Mouse (Mus musculus): Measurements from ENCODE around the gene Hdac9. TPM values are rescaled to one million over a fixed set of nuclear protein-coding genes. Genes with fewer than 3 reads are reported as not detected.
A peak's percentile ranks its signal among the peaks of the same experiment; 100 is the strongest.

Hdac9 gene
- total RNA-seq, 2 experiments from 2014 or later: 15.8 to 16.0 TPM

GRCm38 (mm10) chr12:34594167-34594793 is 322.6 kb downstream of the Hdac9 start:
- no peak for DNase-seq

GRCm38 (mm10) chr12:34587171-34587570 is 329.7 kb downstream of the Hdac9 start:
- no peak for DNase-seq

GRCm38 (mm10) chr12:34582522-34582921 is 334.4 kb downstream of the Hdac9 start:
- DNase-seq: no peak

GRCm38 (mm10) chr12:34579220-34579619 is 337.7 kb downstream of the Hdac9 start:
- peak; percentile 2 to 4 for DNase-seq

- DNase-seq: no peak
Observed at GRCm38 (mm10) chr12:34571069-34571468, 345.8 kb downstream of the Hdac9 start.

- DNase-seq: no peak
Observed at GRCm38 (mm10) chr12:34569472-34569871, 347.4 kb downstream of the Hdac9 start.

GRCm38 (mm10) chr12:34569052-34569451 is 347.8 kb downstream of the Hdac9 start:
- no peak for DNase-seq

- no peak for DNase-seq
Observed at GRCm38 (mm10) chr12:34562331-34562730, 354.6 kb downstream of the Hdac9 start.

- no peak for DNase-seq
Observed at GRCm38 (mm10) chr12:34559001-34559400, 357.9 kb downstream of the Hdac9 start.

- no peak for DNase-seq
Observed at GRCm38 (mm10) chr12:34554803-34555202, 362.1 kb downstream of the Hdac9 start.

GRCm38 (mm10) chr12:34550268-34550667 is 366.6 kb downstream of the Hdac9 start:
- no peak for DNase-seq

- DNase-seq: peak in 1 of 2 experiments; percentile 42
Observed at GRCm38 (mm10) chr12:34529165-34529545, 387.7 kb downstream of the Hdac9 start.

- DNase-seq: peak; percentile 60 to 77
Observed at GRCm38 (mm10) chr12:34528201-34529164, 388.4 kb downstream of the Hdac9 start.

- no peak for DNase-seq
Observed at GRCm38 (mm10) chr12:34527761-34528160, 389.1 kb downstream of the Hdac9 start.

- no peak for DNase-seq
Observed at GRCm38 (mm10) chr12:34521468-34521867, 395.4 kb downstream of the Hdac9 start.

GRCm38 (mm10) chr12:34516769-34517562 is 399.9 kb downstream of the Hdac9 start:
- DNase-seq: no peak

- no peak for DNase-seq
Observed at GRCm38 (mm10) chr12:34506345-34506744, 410.6 kb downstream of the Hdac9 start.

GRCm38 (mm10) chr12:34498751-34499626 is 417.9 kb downstream of the Hdac9 start:
- DNase-seq: peak; percentile 25 to 43

GRCm38 (mm10) chr12:34498331-34498730 is 418.6 kb downstream of the Hdac9 start:
- DNase-seq: no peak

- DNase-seq: no peak
Observed at GRCm38 (mm10) chr12:34497702-34498101, 419.2 kb downstream of the Hdac9 start.

GRCm38 (mm10) chr12:34495940-34496339 is 421.0 kb downstream of the Hdac9 start:
- no peak for DNase-seq
